Mouse (Mus musculus) adrenal gland, postnatal 14 days (tissue): ENCODE measurements around the gene Amy2a3. TPM values are rescaled to one million over a fixed set of nuclear protein-coding genes. Genes with fewer than 3 reads are reported as not detected.
"Not testable (repeated sequence)": the region's sequence is repeated elsewhere in the genome, so short reads cannot be mapped to it uniquely, and the experiment has no call there.

Source experiments
- DNase-seq: peaks from one replicate; pipeline ENCODE4 v3.0.0; 2021; ENCODE audit warnings: mixed read lengths
- long read RNA-seq, 2 experiments: library from polyadenylated mRNA; stranded (forward); transcript quantifications; one replicate each; pipeline ENCODE4 v2.0.0; 2021
- total RNA-seq: library from RNA; stranded (reverse); gene quantifications from 2 replicates; pipeline ENCODE4 v1.2.3, GENCODE M21; 2021

Gene Amy2a3
- total RNA-seq, result not detected in 2 replicates
- long read RNA-seq, experiment 1, result 0 reads
- long read RNA-seq, experiment 2, partial matches to known transcripts, result 0 of 4 reads
- long read RNA-seq, experiment 2, other reads (novel, unspliced or antisense), result 0 of 4 reads

DNA sequence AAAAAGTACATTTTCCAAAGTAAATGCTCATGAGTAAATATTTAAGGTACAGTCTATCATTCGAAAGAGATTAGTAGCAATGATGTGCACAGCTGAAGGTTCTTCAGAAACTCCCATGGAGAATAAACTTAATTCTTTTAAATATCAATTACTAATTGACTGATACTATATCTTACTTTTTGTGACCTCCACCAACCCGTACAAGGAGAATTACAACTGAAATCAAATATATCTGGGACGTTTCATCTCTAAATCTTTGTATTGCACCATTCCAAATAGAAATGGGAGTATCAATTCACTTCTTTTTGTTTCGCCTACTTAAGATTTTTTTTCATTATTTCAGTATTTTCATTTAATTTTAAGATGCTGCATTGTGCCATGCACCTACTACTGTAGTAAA, at the start of gene Amy2a3:
Gene Amy2a3, minus strand, starts transcription at position 101 of the 400 bp plus-strand sequence.
- DNase-seq, result not testable (repeated sequence)

DNA sequence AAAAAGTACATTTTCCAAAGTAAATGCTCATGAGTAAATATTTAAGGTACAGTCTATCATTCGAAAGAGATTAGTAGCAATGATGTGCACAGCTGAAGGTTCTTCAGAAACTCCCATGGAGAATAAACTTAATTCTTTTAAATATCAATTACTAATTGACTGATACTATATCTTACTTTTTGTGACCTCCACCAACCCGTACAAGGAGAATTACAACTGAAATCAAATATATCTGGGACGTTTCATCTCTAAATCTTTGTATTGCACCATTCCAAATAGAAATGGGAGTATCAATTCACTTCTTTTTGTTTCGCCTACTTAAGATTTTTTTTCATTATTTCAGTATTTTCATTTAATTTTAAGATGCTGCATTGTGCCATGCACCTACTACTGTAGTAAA, 32.7 kb upstream of the Amy2a3 start, which contains the start of gene Amy2a2:
Gene Amy2a2, minus strand, starts transcription at position 101 of the 400 bp plus-strand sequence.
- not testable (repeated sequence) for DNase-seq

DNA sequence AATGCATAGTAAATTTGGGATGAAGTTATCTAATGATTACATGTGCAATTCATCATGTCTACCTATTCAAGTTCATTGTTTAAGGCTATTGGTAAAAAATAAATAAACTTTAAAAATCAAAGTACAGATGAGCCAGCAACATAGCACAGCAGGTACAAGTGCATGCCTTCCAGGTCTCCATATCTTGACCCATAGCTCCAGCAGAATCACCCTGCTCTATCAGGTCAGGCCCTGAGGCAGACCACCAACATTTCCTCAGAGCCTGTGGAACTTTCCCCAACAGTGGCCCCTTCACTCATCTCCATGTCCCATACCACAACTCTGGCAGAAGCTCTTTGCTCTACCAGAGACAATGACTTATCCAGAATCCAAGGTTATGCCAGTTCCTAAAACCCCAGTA, 21.6 kb upstream of the Amy2a3 start:
- not testable (repeated sequence) for DNase-seq

DNA sequence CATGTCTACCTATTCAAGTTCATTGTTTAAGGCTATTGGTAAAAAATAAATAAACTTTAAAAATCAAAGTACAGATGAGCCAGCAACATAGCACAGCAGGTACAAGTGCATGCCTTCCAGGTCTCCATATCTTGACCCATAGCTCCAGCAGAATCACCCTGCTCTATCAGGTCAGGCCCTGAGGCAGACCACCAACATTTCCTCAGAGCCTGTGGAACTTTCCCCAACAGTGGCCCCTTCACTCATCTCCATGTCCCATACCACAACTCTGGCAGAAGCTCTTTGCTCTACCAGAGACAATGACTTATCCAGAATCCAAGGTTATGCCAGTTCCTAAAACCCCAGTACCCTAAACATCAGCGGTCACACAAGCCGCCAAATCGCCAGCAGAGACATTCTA, 10.9 kb downstream of the Amy2a3 start:
- not testable (repeated sequence) for DNase-seq

DNA sequence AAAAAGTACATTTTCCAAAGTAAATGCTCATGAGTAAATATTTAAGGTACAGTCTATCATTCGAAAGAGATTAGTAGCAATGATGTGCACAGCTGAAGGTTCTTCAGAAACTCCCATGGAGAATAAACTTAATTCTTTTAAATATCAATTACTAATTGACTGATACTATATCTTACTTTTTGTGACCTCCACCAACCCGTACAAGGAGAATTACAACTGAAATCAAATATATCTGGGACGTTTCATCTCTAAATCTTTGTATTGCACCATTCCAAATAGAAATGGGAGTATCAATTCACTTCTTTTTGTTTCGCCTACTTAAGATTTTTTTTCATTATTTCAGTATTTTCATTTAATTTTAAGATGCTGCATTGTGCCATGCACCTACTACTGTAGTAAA, 32.5 kb downstream of the Amy2a3 start, which contains the start of gene Amy2a4:
Gene Amy2a4, minus strand, starts transcription at position 101 of the 400 bp plus-strand sequence.
- not testable (repeated sequence) for DNase-seq

DNA sequence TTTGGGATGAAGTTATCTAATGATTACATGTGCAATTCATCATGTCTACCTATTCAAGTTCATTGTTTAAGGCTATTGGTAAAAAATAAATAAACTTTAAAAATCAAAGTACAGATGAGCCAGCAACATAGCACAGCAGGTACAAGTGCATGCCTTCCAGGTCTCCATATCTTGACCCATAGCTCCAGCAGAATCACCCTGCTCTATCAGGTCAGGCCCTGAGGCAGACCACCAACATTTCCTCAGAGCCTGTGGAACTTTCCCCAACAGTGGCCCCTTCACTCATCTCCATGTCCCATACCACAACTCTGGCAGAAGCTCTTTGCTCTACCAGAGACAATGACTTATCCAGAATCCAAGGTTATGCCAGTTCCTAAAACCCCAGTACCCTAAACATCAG, 43.6 kb downstream of the Amy2a3 start:
- not testable (repeated sequence) for DNase-seq

DNA sequence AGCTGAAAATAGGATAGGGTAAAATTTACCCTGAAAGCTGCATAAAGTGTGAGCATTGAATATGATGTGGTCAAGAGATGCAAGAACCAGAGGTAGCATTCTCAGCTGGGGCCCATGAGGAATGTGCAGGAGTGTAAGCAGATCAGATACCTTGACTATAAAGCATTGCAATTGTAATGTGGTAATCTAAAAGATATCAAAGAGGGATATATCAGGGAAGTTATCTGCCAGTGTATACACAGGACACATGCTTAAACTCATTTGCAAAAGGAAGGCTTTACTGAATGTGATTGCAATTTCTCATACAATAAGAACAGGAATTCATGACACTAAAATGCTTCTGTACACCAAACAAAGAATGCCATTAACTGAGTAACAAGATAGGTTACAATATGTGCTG, 44.3 kb downstream of the Amy2a3 start:
- not testable (repeated sequence) for DNase-seq

Other genes with a start within 250 kb of the Amy2a3 start
- gene Amy2a5, start 65.2 kb downstream of the Amy2a3 start, total RNA-seq, result 0.45 and 4.0 TPM in 2 replicates
- gene Amy2a4, start 32.6 kb downstream of the Amy2a3 start, total RNA-seq, result not detected in 2 replicates
- not detected in 2 replicates for gene Amy2a2, start 32.6 kb upstream of the Amy2a3 start, total RNA-seq
- gene Amy2a1, start 208.4 kb upstream of the Amy2a3 start, total RNA-seq, result 1.6 TPM in 1 of 2 replicates, not detected in the other